Mouse (Mus musculus): ENCODE results near the gene Iqcd.

Gene Iqcd

DNA sequence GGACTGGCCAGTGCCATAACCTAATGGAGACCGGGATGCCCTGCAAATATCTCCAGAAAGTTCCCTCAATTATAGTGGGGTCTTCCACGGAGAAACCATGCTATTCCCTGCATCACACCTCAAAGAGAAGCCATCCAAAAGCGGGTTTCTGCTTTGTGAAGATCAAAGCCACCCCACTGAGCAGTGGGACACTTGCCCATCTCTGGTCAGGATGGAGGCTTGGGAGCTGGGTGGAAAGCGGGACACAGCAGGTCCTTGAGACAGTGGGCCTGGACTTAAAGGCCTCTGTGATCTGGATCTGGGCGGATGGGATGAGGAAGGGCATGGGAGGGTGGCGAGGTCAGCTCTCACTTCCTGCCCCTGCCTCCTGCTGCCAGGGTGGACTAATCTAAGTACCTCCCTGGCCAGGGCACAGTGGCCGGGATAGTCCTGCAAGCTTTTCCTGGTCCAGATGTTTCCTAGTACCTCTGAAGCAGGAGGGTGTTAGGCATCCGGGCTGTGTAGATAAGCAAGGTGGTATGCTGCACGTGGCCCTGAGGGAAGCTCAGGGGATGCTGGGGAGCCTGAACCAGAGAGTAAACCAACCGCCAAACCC is 14.2 kb upstream of the Iqcd start:
- no peak for DNase-seq

DNA sequence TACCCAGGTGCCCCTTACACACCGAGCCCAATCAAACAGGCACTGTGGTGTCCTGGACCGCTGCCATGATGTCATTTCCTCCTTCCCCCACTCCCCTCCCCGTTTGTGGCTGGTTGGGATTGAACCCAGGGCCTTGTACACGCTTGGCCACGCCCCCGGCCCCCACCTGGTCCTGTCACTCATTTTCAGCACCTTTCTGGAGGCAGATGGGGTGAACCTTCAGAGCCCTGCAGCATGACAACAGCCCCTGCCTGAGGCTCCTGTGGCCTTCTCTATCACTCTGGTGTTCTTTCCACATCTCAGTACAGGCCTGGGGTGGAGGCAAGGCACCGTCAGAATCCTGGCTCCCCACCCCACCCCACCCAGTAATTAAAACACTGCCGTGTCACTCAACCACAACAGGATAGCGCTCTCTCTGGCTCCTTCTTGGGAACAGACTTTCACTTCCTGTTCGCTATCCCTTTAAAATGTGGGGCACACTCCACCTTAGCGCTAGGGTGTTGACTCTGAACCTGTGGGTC is 12.0 kb upstream of the Iqcd start:
- no peak for DNase-seq

DNA sequence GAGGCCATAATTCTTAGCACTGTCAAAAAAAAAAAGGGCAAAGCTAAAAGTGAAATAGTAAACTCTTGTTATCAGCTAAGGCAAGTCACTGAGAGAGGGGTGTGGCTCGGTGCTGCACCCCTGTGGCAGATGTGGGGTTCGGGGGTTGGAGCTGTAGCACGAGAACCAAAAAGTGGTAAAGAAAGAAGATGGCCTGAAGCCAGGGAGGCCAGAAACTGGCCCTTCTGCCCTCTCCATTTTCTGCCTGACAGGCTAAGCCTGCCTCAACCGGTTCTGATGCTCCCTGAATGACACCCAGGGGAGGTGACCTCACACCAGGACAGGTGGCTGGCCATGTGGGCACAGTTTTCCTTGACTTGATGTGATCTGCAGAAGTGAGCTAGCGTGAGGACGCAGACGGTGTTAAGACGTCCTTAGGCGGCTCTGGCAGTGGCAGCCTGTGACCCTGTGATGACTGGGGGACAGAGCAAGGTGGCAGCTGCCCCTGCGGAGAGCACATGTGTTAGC is 10.8 kb upstream of the Iqcd start:
- no peak for DNase-seq

DNA sequence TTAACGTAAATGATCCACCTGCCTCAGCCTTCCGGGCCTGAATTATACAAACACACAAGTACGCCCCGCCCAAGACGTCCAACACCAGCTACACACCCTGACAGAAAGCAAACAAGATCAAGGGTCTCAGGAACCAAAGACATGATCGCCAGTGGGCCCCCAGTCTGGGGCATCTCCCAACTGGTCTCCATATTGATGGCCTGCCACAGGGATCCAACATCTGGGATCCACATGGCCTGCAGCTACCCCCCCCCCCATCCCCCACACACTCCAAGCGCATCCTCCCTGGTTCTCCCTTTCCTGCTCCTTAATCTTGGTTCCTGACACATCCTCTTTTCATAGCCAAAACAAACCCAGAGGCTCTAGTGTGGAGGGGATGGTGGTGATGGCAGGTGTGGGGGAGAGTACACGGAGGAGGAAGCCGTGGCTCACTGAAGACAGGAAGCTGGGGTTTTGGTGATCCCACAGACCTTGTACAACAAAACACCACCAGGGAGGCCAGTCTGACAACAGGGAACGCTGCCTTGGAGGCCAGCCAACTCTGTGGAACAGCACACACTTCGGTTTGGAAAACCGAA is 10.2 kb upstream of the Iqcd start:
- DNase-seq, result no peak

DNA sequence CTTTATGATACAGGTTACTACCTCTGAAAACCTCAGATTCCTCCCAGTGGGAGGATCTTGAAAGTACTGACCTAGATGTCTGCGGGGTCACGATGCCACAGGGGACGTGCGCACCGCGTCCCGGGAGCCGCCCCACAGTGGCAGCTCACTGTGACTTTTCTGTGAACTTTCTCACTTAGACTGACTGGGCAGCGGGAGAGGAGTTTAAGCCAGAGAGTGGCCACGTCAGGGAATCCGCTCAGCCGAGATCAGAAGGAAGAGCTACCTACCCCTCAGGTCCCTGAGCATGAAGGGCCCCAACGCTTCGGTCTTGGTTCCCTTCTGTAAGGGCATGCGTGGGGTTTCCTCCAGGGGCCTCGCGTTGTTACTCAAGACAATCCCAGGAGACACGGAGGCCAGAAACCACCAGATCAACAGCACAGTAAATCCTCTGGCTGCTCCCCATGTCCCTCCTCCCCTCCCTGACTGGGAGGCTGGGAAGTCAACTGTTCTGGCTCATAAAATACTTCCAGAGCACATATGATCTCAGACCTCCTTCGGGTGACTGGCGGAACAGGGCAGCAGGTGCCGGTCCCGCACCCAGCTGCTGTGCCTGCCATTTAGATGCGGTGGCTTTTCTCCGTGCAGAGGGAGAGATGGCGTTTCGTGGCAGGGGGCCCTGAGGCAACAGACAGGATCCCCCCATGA is 9.5 kb upstream of the Iqcd start:
- no peak for DNase-seq

DNA sequence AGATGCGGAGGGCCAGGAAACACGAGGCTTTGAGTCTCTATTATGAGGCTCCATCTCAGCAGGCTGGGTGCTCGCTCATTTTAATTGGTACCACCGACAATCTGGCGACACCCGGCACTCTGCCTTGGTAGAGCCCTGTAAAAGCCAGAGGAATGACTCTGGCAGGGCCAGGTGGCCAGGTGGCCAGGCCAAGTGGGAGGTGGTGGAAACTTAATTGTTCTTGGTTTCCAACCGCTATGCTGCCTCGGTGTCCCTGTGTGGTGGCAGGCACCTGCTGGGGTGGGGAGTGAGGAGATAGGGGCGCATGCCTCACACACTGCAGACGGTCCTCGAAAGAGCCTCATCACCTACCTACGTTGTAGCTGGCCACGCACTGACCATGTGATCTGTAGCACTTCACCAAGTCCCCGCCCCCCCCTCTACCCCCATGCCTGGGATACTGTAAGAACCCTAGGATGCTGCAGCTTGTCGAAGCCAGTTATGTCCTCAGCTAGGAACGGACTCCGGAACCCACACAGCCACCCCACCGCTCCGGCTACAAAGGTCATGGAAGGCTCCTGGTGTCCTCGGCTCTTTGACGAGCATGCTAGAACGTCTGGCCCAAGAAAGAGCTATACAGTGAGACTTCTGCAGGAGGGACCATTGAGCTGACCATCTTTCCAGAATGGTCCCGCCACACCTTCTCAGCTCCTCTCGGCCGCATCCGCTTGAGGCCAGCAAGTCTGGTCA is 8.8 kb upstream of the Iqcd start:
- no peak for DNase-seq

DNA sequence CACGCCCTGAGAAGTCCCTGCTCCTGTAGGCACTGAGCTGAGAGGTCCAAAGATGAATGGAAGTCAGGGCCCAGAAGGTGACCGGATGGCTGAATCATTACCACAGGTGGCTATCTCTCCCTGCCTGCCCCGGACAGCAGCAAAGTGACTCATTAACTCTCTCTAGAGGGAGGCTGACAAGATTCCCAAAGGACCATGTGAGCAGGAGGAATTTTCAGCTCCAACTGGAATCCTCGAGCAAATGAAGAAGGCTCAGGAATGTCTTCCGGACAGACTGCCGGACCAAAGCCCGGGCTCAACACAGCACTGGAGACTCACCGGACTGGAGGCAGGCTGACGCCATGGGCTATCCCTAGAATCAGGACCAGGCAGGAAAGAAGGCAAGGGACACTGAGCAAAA is 6.8 kb upstream of the Iqcd start:
- no peak for DNase-seq

DNA sequence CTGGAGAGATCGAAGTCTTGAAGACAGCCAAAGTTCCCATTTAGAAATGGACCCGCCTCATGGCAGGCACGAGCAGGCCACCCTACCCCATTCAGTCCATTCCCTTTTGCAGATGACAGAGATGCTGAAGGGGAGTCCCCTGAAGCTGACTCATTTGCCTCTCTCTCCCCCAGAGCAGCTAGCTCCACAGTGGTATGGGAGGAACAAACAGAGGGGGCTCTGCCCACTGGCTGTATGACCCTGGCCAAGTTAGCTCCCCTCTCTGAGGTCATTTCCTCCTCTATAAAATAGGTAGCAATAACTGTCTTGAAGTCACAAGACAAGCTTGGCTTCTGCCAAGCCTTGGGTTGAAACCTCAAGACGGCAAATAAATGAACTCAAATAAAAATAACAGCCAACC is 5.3 kb upstream of the Iqcd start:
- no peak for DNase-seq

DNA sequence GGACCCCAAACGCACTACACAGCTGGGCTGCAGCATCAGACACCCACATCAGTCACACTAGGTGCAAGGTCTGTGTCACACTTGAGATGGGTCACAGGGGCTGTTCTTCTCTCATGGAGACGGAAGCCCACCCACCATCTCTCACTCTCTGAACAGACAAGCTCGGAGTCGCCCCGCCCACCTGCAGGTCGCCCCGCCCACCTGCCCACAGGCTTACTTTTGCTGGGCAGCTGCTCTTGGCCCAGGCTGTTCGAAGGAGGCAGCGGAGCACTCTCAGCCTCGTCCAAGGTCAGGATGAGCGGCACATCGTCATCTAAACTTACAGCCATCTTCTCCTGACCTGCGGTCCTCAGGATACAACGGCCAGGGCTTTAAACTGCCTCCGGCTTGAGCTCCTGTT is 3.8 kb upstream of the Iqcd start:
- DNase-seq, result no peak

DNA sequence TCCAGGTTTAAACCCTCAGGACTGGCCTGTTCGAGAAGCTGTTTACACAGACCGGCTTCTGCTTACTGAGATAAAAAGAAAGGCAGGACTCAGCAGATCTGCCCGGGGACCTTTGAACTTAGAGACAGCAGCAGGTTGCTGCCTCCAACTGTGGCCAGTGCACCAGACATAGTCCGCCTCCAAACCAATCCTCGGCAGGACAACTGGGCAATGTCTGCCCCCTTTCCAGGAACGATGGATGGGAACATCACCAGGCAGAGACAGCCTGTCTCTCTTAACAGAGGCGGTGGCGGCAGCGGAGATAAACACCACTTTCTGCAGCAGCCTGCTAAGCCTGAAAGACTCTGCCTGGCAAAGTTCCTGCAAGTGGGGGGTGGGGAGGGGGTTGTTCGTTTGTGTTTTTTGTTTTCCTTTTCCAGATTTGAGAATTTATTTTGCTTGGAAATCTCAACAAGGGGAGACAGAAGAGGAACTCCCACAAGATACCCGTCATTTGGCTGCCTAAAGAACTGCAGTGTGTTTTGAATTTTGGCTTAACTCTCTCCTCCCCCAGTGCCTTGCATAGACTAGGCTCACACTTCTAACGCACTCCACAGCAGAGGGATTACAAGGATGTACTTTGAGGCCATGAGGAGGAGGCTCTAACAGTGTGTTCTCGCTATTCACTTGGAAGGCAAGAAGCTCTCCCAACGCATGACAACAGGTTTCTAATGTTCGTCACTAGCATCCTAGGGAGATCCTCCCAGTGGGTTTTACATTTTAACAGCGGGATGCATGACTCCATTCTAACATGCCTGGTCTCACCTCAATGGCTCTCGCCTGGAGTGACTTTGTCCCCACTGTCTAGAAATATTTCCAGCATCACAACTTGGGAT is 1.8 kb upstream of the Iqcd start:
- DNase-seq, result no peak

DNA sequence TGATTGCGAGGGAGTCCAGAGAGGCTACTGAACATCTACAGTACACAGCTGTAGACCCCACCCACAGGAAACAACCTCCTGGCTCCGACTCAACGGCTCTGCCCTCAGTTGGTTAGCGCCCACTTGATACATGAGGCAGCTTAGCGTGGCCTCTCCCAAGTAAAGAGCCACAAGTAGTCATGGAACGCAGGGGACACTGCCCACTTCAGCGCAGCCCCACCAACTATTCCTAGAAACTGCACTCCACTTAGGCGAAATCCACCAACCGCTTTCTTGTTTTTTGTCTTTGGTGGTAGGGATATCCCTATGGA is 1.2 kb upstream of the Iqcd start:
- DNase-seq, result no peak

DNA sequence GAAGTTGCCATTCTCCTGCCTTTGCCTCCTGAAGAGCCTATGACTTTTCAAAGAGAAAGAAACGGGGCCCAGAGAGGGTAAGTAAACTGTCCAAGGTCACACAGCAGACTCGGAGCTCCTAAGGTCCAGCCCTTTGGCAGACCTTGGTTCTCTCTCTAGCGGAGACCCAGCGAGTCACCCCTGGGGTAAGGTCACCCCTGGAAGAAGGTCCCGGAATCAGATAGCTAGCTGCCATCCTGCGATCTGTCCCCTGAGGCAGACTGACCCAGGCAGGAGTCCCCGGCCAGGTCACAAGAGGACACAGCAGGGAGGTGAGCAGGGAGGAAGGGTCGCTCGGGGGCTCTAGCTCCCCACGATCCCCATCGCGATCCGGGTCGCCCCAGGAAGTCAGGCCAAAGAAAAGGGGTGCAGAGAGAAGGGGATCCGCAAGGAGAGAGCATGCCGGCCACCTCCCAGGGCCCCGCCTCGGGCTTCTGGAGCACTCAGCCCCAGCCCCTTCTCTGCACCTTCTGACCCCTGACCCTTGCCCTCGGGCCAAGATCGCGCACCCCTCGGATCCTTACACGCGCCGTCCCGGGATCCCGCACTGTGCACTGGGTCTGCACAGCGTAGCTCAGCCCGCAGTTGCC is 762 bp upstream of the Iqcd start:
- no peak for DNase-seq

DNA sequence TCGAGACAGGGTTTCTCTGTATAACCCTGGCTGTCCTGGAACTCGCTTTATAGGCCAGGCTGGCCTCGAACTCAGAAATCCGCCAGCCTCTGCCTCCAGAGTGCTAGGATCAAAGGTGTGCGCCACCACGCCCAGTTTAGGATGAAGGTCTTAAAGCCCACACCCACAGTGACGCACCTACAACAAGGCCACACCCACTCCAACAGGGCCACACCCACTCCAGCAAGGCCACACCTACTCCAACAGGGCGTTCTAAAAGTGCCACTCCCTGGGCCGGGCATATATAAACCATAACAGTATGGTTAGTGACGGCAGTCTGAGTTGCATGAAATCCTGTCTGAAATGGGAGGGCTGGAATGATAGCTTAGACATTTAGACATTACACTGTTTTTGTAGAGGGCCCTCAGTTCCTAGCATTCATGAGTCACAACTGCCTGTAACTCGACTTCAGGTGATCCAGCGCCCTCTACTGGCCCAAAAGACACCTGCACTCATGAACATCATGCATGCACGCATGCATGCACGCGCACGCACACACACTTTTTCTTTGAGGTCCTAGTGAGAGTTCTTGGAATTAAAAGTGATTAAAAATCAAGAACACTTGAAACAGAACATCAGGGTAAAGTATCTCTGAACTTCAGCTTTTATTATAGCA is 1.7 kb downstream of the Iqcd start:
- no peak for DNase-seq

DNA sequence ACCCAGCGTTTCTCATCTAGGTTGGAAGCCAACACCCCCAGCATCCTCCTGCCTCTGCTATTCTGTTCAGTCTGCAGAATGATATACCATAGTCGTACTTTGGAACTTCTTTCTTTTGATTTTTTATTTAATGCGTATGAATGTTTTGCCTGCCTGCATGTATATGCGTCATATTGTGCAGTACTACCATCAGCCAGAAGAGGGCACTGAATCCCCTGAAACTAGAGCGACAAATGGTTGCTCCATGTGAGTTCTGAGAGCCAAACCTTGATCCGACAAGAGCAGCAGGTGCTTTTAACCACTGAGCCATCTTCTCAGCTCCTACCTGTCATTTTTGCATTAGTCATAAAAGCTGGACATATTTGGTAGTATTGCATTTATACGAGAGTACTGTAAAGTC is 3.3 kb downstream of the Iqcd start:
- no peak for DNase-seq

DNA sequence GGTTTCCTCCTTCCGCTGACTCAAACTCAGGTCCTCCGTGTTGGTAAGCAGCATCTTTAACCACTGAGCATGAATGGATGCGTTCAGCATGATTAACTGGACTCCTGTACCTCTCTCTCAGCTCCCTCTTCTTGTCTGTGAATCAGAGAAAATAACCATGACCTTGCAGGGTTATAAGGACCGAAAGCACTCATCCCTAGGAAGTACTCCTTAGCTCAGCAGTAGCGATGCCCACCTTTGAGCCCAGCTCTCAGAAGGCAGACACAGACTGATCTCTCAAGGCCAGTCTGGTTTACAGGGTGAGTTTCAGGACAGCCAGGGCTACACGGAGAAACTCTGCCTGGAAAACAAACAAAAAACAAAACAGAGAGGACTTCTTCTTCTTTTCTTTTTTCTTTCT is 5.7 kb downstream of the Iqcd start:
- no peak for DNase-seq

DNA sequence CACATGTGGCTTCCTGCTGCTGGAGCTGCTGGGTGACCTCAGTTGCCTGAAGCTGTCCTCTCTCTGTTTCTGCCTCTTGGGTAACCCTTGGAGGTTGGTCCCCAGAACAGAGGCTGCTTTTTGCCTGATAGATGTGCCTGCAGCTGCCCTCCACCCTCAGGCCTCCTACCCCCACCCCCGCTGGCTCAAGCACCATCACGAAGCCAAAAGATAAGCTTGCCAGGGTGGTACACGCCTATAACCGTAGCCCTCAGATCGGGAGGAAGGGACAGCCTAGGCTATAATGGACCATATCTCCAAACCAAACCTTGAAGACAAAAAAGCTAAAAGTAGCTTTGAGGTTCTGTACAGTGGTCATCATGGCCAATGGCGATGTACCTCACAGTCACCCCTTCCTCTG is 10.8 kb downstream of the Iqcd start:
- DNase-seq, result no peak

DNA sequence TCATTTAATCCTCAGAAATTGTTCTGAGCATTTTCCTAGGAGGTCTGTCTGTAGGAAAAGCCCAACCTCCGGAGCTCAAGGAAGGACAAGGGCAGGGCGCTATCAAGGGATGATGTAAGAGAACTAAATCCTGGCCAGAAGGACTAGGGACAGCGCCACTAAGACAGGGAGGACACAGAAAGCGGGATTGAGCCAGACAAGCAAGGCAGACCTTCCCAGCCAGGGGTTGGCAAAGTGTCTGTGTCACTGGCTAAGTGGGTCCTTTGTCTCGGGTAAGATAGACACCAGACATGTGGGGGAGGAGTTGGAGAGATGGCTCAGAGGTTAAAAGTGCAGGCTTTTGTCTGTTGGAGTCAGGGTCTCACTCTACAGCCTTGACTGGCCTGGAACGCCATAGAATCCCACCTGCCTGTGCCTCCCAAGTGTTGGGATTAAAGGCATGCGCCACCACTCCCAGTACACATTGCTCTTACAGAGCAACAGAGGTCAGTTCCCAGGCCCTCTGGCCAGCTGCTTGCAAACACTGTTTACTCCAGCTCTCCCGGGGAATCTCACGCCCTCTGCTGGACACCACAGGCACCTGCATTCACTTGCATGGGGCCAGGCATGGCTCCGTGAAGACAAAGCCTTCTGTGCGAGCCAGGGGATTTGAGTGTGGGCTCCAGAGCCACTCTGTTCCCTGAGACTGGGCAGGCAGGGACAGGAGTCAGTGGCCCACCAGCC is 12.3 kb downstream of the Iqcd start:
- DNase-seq, result no peak

DNA sequence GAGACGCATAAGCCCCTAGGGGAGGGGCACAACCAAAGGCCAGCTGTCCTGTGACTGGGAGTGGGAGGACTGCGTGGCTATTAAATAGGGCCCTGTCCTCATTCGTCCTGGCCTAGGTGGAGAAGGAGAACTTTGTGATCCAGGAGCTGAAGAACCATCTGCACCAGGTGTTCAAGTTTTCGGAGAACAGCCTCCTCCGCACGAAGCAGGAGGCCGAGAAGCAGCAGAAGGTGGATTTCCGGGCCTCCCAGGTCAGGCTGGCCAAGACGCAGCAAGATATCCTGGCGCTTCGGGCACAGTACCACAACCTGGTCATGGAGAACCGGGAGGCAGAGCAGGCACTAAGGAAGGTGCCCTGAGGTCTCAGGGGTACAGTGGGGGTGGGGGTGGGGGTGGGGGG is 13.4 kb downstream of the Iqcd start:
- DNase-seq, result no peak

DNA sequence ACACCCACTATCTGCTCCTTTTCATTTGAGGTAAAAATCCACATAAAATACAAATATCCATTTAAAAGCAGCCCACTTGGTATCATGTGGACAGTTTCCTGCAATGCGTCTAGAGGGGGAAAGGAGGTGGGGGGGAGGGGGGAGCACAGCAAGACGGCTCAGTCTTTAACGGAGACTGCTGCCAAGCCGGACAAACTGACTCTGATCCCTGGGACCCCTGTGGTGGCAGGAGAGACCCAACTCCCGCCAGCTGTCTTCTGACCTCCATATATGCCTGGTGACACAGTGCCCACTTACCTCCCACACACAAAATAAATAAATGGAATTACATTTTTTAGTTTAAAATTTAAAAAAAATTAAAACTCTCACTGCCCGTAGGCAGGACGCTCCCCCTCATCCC is 14.7 kb downstream of the Iqcd start:
- DNase-seq, result no peak

DNA sequence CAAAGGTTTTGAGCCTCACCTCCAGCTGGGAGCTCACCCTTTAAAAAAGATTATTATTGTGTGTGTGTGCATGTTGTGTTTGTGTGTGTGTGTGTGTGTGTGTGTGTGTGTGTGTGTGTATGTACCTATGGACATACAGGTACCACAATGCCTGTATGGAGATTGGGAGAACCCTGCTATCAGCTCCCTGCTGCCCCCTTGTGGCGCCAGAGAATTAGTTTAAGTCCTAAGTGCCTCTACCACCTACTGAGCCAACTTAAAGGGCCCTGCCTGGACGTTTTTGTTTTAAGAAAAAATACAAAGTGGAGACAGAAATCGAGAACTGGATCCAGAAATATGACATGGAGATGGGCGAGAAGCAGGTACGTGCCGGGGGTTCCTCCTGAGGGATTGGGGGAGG is 16.0 kb downstream of the Iqcd start:
- DNase-seq, result peak; percentile 73

DNA sequence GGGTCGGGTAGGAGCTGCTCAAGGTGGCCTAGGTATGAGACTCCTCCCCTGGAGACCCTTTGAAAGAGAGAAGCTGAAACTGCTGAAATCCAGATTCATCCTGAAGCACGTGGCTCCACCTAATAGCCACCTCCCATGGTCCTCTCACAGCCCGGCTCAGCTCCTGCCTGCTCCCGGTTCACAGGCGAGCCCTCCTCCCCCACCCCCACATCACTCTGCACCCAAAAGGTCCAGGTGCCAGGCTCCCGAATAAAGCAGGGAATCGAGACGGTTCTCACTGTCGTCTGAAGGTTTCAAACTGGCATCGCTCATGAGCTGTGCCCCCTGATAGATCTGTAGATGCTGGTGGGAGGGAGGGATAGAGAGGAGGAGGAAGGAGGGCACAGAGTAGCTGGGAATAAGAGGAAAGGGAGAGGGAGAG is 16.4 kb downstream of the Iqcd start:
- DNase-seq, result no peak
